Mouse (Mus musculus): ENCODE results near the gene Tspyl1. TPM values are rescaled to one million over a fixed set of nuclear protein-coding genes. Genes with fewer than 3 reads are reported as not detected.

Tspyl1 gene
- polyA plus RNA-seq, 1 experiment = 7.2 TPM

- H3K27ac ChIP-seq (ENCODE audit: control insufficient read depth, insufficient read depth, low read depth, low read length) = no peak overlapping the region
- no peaks in the 10 kb centered on the region for H3K27me3 ChIP-seq (ENCODE audit: control insufficient read depth, insufficient read depth, low read length)
- TF ChIP-seq POLR2A (IDR thresholded peaks at IDR 0.05; ENCODE audit: control insufficient read depth, low read depth, low read length) = no peak
- no peak for TF ChIP-seq CTCF (IDR thresholded peaks at IDR 0.05; ENCODE audit: control insufficient read depth, insufficient read depth, insufficient replicate concordance, low read depth, low read length)
- peak overlapping the region; percentile 6 for H3K4me3 ChIP-seq (ENCODE audit: control insufficient read depth, low read depth, low read length)
- H3K36me3 ChIP-seq (ENCODE audit: control insufficient read depth, insufficient read depth, low read length) = peaks cover 2% of the 10 kb centered on the region; the same call in 1 of the 2 replicates
- no peaks in the 10 kb centered on the region; the same call in 1 of the 2 replicates for H3K4me1 ChIP-seq (ENCODE audit: control insufficient read depth, insufficient read depth, low read length)
These were observed 18.4 kb downstream of the Tspyl1 start for GRCm38 (mm10) chr10:34300368-34300767.

GRCm38 (mm10) chr10:34307070-34307469 is 25.1 kb downstream of the Tspyl1 start:
- no peaks in the 10 kb centered on the region for H3K4me1 ChIP-seq (ENCODE audit: control insufficient read depth, insufficient read depth, low read length)
- no peaks in the 10 kb centered on the region for H3K27me3 ChIP-seq (ENCODE audit: control insufficient read depth, insufficient read depth, low read length)
- H3K27ac ChIP-seq (ENCODE audit: control insufficient read depth, insufficient read depth, low read depth, low read length) = no peak overlapping the region
- H3K4me3 ChIP-seq (ENCODE audit: control insufficient read depth, low read depth, low read length) = no peak overlapping the region
- TF ChIP-seq POLR2A (IDR thresholded peaks at IDR 0.05; ENCODE audit: control insufficient read depth, low read depth, low read length) = no peak
- TF ChIP-seq CTCF (IDR thresholded peaks at IDR 0.05; ENCODE audit: control insufficient read depth, insufficient read depth, insufficient replicate concordance, low read depth, low read length) = no peak
- H3K36me3 ChIP-seq (ENCODE audit: control insufficient read depth, insufficient read depth, low read length) = no peaks in the 10 kb centered on the region

GRCm38 (mm10) chr10:34309915-34310685 is 28.1 kb downstream of the Tspyl1 start:
- Histone ChIP-seq H3K4me3 (ENCODE audit: control insufficient read depth, low read depth, low read length) (no peak overlapping the region), H3K27ac (ENCODE audit: control insufficient read depth, insufficient read depth, low read depth, low read length) (no peak overlapping the region), H3K4me1 (ENCODE audit: control insufficient read depth, insufficient read depth, low read length) (no peaks in the 10 kb centered on the region), H3K36me3 (ENCODE audit: control insufficient read depth, insufficient read depth, low read length) (no peaks in the 10 kb centered on the region; the same call in 1 of the 2 replicates), H3K27me3 (ENCODE audit: control insufficient read depth, insufficient read depth, low read length) (no peaks in the 10 kb centered on the region)
- TF ChIP-seq POLR2A (IDR thresholded peaks at IDR 0.05; ENCODE audit: control insufficient read depth, low read depth, low read length) (no peak), CTCF (IDR thresholded peaks at IDR 0.05; ENCODE audit: control insufficient read depth, insufficient read depth, insufficient replicate concordance, low read depth, low read length) (no peak)

- no peaks in the 10 kb centered on the region for H3K27me3 ChIP-seq (ENCODE audit: control insufficient read depth, insufficient read depth, low read length)
These were observed 30.5 kb downstream of the Tspyl1 start for GRCm38 (mm10) chr10:34312536-34312935.

GRCm38 (mm10) chr10:34316571-34317216 is 34.7 kb downstream of the Tspyl1 start:
- Histone ChIP-seq H3K27me3 (ENCODE audit: control insufficient read depth, insufficient read depth, low read length) (no peaks in the 10 kb centered on the region), H3K4me1 (ENCODE audit: control insufficient read depth, insufficient read depth, low read length) (peaks cover 5% of the 10 kb centered on the region), H3K36me3 (ENCODE audit: control insufficient read depth, insufficient read depth, low read length) (no peaks in the 10 kb centered on the region; the same call in 1 of the 2 replicates), H3K4me3 (ENCODE audit: control insufficient read depth, low read depth, low read length) (no peak overlapping the region), H3K27ac (ENCODE audit: control insufficient read depth, insufficient read depth, low read depth, low read length) (no peak overlapping the region)
- no peak for TF ChIP-seq POLR2A (IDR thresholded peaks at IDR 0.05; ENCODE audit: control insufficient read depth, low read depth, low read length)
- no peak for TF ChIP-seq CTCF (IDR thresholded peaks at IDR 0.05; ENCODE audit: control insufficient read depth, insufficient read depth, insufficient replicate concordance, low read depth, low read length)

More at GRCm38 (mm10) chr10:34312536-34312935, 30.5 kb downstream of the Tspyl1 start:
- Histone ChIP-seq H3K27ac (ENCODE audit: control insufficient read depth, insufficient read depth, low read depth, low read length) (no peak overlapping the region), H3K36me3 (ENCODE audit: control insufficient read depth, insufficient read depth, low read length) (no peaks in the 10 kb centered on the region; the same call in 1 of the 2 replicates), H3K4me3 (ENCODE audit: control insufficient read depth, low read depth, low read length) (no peak overlapping the region), H3K4me1 (ENCODE audit: control insufficient read depth, insufficient read depth, low read length) (peaks cover 5% of the 10 kb centered on the region)
- TF ChIP-seq CTCF (IDR thresholded peaks at IDR 0.05; ENCODE audit: control insufficient read depth, insufficient read depth, insufficient replicate concordance, low read depth, low read length) (no peak), POLR2A (IDR thresholded peaks at IDR 0.05; ENCODE audit: control insufficient read depth, low read depth, low read length) (no peak)

- H3K4me3 ChIP-seq (ENCODE audit: control insufficient read depth, low read depth, low read length) = no peak overlapping the region
- no peaks in the 10 kb centered on the region; the same call in 1 of the 2 replicates for H3K36me3 ChIP-seq (ENCODE audit: control insufficient read depth, insufficient read depth, low read length)
- no peaks in the 10 kb centered on the region for H3K27me3 ChIP-seq (ENCODE audit: control insufficient read depth, insufficient read depth, low read length)
- H3K27ac ChIP-seq (ENCODE audit: control insufficient read depth, insufficient read depth, low read depth, low read length) = no peak overlapping the region
- no peak for TF ChIP-seq CTCF (IDR thresholded peaks at IDR 0.05; ENCODE audit: control insufficient read depth, insufficient read depth, insufficient replicate concordance, low read depth, low read length)
- no peak for TF ChIP-seq POLR2A (IDR thresholded peaks at IDR 0.05; ENCODE audit: control insufficient read depth, low read depth, low read length)
- H3K4me1 ChIP-seq (ENCODE audit: control insufficient read depth, insufficient read depth, low read length) = peaks cover 5% of the 10 kb centered on the region
These were observed 35.2 kb downstream of the Tspyl1 start for GRCm38 (mm10) chr10:34317217-34317606.

GRCm38 (mm10) chr10:34320809-34321208 is 38.8 kb downstream of the Tspyl1 start:
- TF ChIP-seq CTCF (IDR thresholded peaks at IDR 0.05; ENCODE audit: control insufficient read depth, insufficient read depth, insufficient replicate concordance, low read depth, low read length) = no peak
- no peak for TF ChIP-seq POLR2A (IDR thresholded peaks at IDR 0.05; ENCODE audit: control insufficient read depth, low read depth, low read length)
- Histone ChIP-seq H3K4me3 (ENCODE audit: control insufficient read depth, low read depth, low read length) (no peak overlapping the region), H3K4me1 (ENCODE audit: control insufficient read depth, insufficient read depth, low read length) (peaks cover 5% of the 10 kb centered on the region), H3K27me3 (ENCODE audit: control insufficient read depth, insufficient read depth, low read length) (no peaks in the 10 kb centered on the region), H3K36me3 (ENCODE audit: control insufficient read depth, insufficient read depth, low read length) (no peaks in the 10 kb centered on the region), H3K27ac (ENCODE audit: control insufficient read depth, insufficient read depth, low read depth, low read length) (no peak overlapping the region)

Measured in testis, adult 2 months (tissue).